ENCODE assay signal across 29 mouse cellular contexts in the genomic region with DNA sequence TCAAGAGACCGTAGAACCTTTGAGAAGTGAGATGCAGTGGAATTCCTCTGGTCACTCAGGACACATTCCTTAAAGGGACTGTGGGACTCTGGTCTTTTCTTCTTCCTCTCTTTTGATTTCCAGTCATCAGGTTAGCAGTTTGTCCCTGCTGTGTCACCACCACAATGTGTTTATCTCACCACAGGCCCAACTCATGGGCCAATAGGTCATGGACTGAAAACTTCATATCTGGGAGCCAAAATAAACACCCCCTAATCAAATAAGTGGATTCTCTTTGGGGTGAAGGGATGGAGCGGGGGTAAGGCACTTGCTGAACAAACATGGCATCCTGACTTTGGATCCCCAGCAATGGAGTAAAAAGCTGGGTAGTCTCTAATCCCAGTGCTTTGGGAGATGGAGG. TPM values are rescaled to one million over a fixed set of nuclear protein-coding genes. Genes with fewer than 3 reads are reported as not detected.
A peak's percentile ranks its signal among the peaks of the same experiment; 100 is the strongest.
DNase-seq lines count a peak whose midpoint lies in the region; ATAC-seq and TF ChIP-seq lines count a peak whose summit lies in the region.
"Had no signal": no experiment of that assay in that cellular context is flagged by ENCODE, and none has a peak within 500 bp of the region (broad histone marks: within the 10 kb centered on the region; RNA-seq: fewer than 3 reads in every experiment).

No protein-coding gene starts in this region.

- no peak overlapping the region for H3K4me3 ChIP-seq in heart, embryonic 12.5 days
- H3K4me3 ChIP-seq in liver, embryonic 15.5 days (replicated peaks) = no peak overlapping the region
- H3K4me3 ChIP-seq in stomach, postnatal 0 days (ENCODE audit: low read depth, low read length) = no peak overlapping the region
- H3K4me3 ChIP-seq: embryonic facial prominence, embryonic 12.5 days; forebrain, embryonic 15.5 days; limb, embryonic 12.5 days; stomach, embryonic 15.5 days had no signal

- no peak for DNase-seq in heart, adult 8-10 months (ENCODE audit: low spot score)
- peak; percentile 29 for DNase-seq in 416B (ENCODE audit: low read depth)
- DNase-seq in stomach, postnatal 0 days (ENCODE audit: low spot score) = no peak
- DNase-seq in thymus, postnatal 0 days (ENCODE audit: low spot score) = no peak
- DNase-seq: adrenal gland, adult 2 months; adrenal gland, postnatal 36 days; B cell, adult 2 months; cerebellum, adult 8-10 months; cerebellum, postnatal 36 days; embryo, embryonic 11 days; heart, postnatal 36 days; kidney, adult 11 months; kidney, postnatal 14 days; lung, adult 18-20 months; right cerebral cortex, postnatal 25 days; thymus, postnatal 36 days had no signal

- H3K9ac ChIP-seq in heart, embryonic 12.5 days = no peak overlapping the region
- H3K9ac ChIP-seq in liver, embryonic 15.5 days = no peak overlapping the region
- no peak overlapping the region for H3K9ac ChIP-seq in stomach, postnatal 0 days (ENCODE audit: low read length)
- H3K9ac ChIP-seq: embryonic facial prominence, embryonic 12.5 days; forebrain, embryonic 15.5 days; hindbrain, embryonic 14.5 days; limb, embryonic 12.5 days; stomach, embryonic 15.5 days had no signal

- H3K36me3 ChIP-seq in heart, embryonic 12.5 days = no peaks in the 10 kb centered on the region
- H3K36me3 ChIP-seq in liver, embryonic 15.5 days (replicated peaks) = no peaks in the 10 kb centered on the region
- H3K36me3 ChIP-seq in stomach, postnatal 0 days (ENCODE audit: control insufficient read depth, insufficient read depth, low read length) = no peaks in the 10 kb centered on the region
- H3K36me3 ChIP-seq: embryonic facial prominence, embryonic 12.5 days; forebrain, embryonic 15.5 days; limb, embryonic 12.5 days; stomach, embryonic 15.5 days had no signal

- no peaks in the 10 kb centered on the region for H3K9me3 ChIP-seq in heart, embryonic 12.5 days (replicated peaks)
- no peaks in the 10 kb centered on the region for H3K9me3 ChIP-seq in liver, embryonic 15.5 days (replicated peaks)
- H3K9me3 ChIP-seq in stomach, postnatal 0 days (ENCODE audit: control insufficient read depth, low read length) = no peaks in the 10 kb centered on the region
- H3K9me3 ChIP-seq: embryonic facial prominence, embryonic 12.5 days; forebrain, embryonic 15.5 days; limb, embryonic 12.5 days; stomach, embryonic 15.5 days had no signal

- H3K27ac ChIP-seq in heart, embryonic 12.5 days (ENCODE audit: poor library complexity, severe bottlenecking) = no peak overlapping the region
- H3K27ac ChIP-seq in liver, embryonic 15.5 days (replicated peaks) = no peak overlapping the region
- peak overlapping the region; percentile 30; the same call in 1 of the 2 replicates for H3K27ac ChIP-seq in stomach, postnatal 0 days (replicated peaks)
- H3K27ac ChIP-seq: embryonic facial prominence, embryonic 12.5 days; forebrain, embryonic 15.5 days; hindbrain, embryonic 14.5 days; limb, embryonic 12.5 days; macrophage; stomach, embryonic 15.5 days had no signal

- ATAC-seq in heart, embryonic 12.5 days (ENCODE audit: insufficient number of reproducible peaks, low FRiP score) = 0 out of 2 replicates have a peak, but pooled peaks have one; percentile 36
- ATAC-seq in liver, embryonic 15.5 days (ENCODE audit: insufficient read depth) = peak; percentile 40; the same call in 1 of the 2 replicates
- ATAC-seq in stomach, postnatal 0 days (ENCODE audit: low FRiP score, low TSS enrichment) = no peak
- ATAC-seq in inflammation-experienced regulatory T-cells, adult 6 months = no peak
- ATAC-seq: activated CD4-positive, CD25-positive, alpha-beta regulatory T cell, adult 4 months; forebrain, embryonic 15.5 days; lung, postnatal 0 days; midbrain, embryonic 16.5 days had no signal

- no peaks in the 10 kb centered on the region for H3K27me3 ChIP-seq in heart, embryonic 12.5 days (replicated peaks)
- 0 out of 2 replicates have a peak, but pooled peaks cover 1% of the 10 kb centered on the region for H3K27me3 ChIP-seq in liver, embryonic 15.5 days
- H3K27me3 ChIP-seq in stomach, postnatal 0 days (ENCODE audit: control insufficient read depth, insufficient read depth, low read length) = no peaks in the 10 kb centered on the region
- H3K27me3 ChIP-seq: embryonic facial prominence, embryonic 12.5 days; forebrain, embryonic 15.5 days; limb, embryonic 12.5 days; stomach, embryonic 15.5 days had no signal

- no peak for TF ChIP-seq EP300 in stomach, postnatal 0 days (optimal IDR thresholded peaks at IDR 0.05)

- no peak for TF ChIP-seq CTCF in stomach, postnatal 0 days (IDR thresholded peaks at IDR 0.05; ENCODE audit: low read depth)

- H3K4me1 ChIP-seq in heart, embryonic 12.5 days (replicated peaks) = peaks cover 7% of the 10 kb centered on the region
- peaks cover 47% of the 10 kb centered on the region for H3K4me1 ChIP-seq in liver, embryonic 15.5 days (replicated peaks)
- H3K4me1 ChIP-seq in stomach, postnatal 0 days (replicated peaks; ENCODE audit: control insufficient read depth, insufficient read depth) = 0 out of 2 replicates have a peak, but pooled peaks cover 5% of the 10 kb centered on the region
- H3K4me1 ChIP-seq: embryonic facial prominence, embryonic 12.5 days; forebrain, embryonic 15.5 days had no signal

- H3K4me2 ChIP-seq in heart, embryonic 12.5 days = no peak overlapping the region
- H3K4me2 ChIP-seq in liver, embryonic 15.5 days = no peak overlapping the region
- no peak overlapping the region for H3K4me2 ChIP-seq in stomach, postnatal 0 days (replicated peaks; ENCODE audit: low read depth)
- H3K4me2 ChIP-seq: embryonic facial prominence, embryonic 12.5 days; forebrain, embryonic 15.5 days; hindbrain, embryonic 14.5 days; limb, embryonic 12.5 days; midbrain, embryonic 11.5 days; stomach, embryonic 15.5 days had no signal

- 51% methylated on average over 2 of the region's 2 CpGs for WGBS in heart, embryonic 12.5 days
- 54% methylated on average over 2 of the region's 2 CpGs for WGBS in liver, embryonic 15.5 days (ENCODE audit: insufficient replicate concordance)
- WGBS in stomach, postnatal 0 days = 83% methylated on average over 2 of the region's 2 CpGs

RNA-seq across cellular contexts. Expression of gene Bpgm, which starts 52.1 kb away (rescaled TPM):
- polyA plus RNA-seq in heart, embryonic 12.5 days (2016; fragmentation: Nextera tagmentation; extraction: Ambion mirVana) = 78.0 and 85.2 TPM in 2 replicates
- total RNA-seq in heart, adult 8-10 months (2022) = 10 to 100 TPM; 27.1 to 53.5 (median 32.2) TPM
- 194 and 219 TPM in 2 replicates for polyA plus RNA-seq in liver, embryonic 15.5 days (2015; fragmentation: Nextera tagmentation; extraction: Ambion mirVana)
- 25.5 and 30.1 TPM in 2 replicates for polyA plus RNA-seq in stomach, postnatal 0 days (2015; fragmentation: Nextera tagmentation; extraction: Ambion mirVana)
- polyA plus RNA-seq in thymus, postnatal 0 days (2015; fragmentation: Nextera tagmentation; extraction: Ambion mirVana) = 38.0 and 39.0 TPM in 2 replicates
- 10 to 100 TPM; 18.5 to 29.6 (median 20.1) TPM for polyA plus RNA-seq in inflammation-experienced regulatory T-cells, adult 6 months (2017; shearing (Covaris generic))

Comparison
In these comparisons a context has a peak if more than half of its experiments do, and no peak if none do; other contexts are left out.
1. ATAC-seq: peak in heart, embryonic 12.5 days (single experiment) and liver, embryonic 15.5 days (single experiment); none in stomach, postnatal 0 days (single experiment) and inflammation-experienced regulatory T-cells, adult 6 months (single experiment).